Mouse (Mus musculus) T-helper 2 cell (primary cell): ENCODE data around the gene Ppp1r14c.

ENCODE experiments used
- in situ Hi-C: fragments of 300-600 bp; cut with MboI, MseI; formaldehyde crosslinking; loops from one replicate; pipeline ENCODE4 v1.15.1; 2025; ENCODE audit warnings: high pct_unique_total_duplicates

The Ppp1r14c gene

GRCm38 (mm10) chr10:3366036-3366869 lies at the start of gene Ppp1r14c:
TSS of gene Ppp1r14c (plus strand) at chr10:3366057.
- in situ Hi-C loops, result no loop called here

GRCm38 (mm10) chr10:3321406-3321805 lies 44.5 kb upstream of the Ppp1r14c start:
- in situ Hi-C loops, result loop anchor here (10.0 kb wide), 1 partner anchor 213 kb away; no protein-coding TSS in a partner anchor

GRCm38 (mm10) chr10:3325447-3325846 lies 40.4 kb upstream of the Ppp1r14c start:
- in situ Hi-C loops, result loop anchor here (10.0 kb wide), 1 partner anchor 209 kb away; no protein-coding TSS in a partner anchor

GRCm38 (mm10) chr10:3332880-3333279 lies 33.0 kb upstream of the Ppp1r14c start:
- in situ Hi-C loops, result no loop called here

- in situ Hi-C loops, result no loop called here
Measured at GRCm38 (mm10) chr10:3334570-3334969, 31.3 kb upstream of the Ppp1r14c start.

- in situ Hi-C loops, result no loop called here
Measured at GRCm38 (mm10) chr10:3336729-3337329, 29.0 kb upstream of the Ppp1r14c start.

GRCm38 (mm10) chr10:3337330-3337901 lies 28.4 kb upstream of the Ppp1r14c start:
- in situ Hi-C loops, result no loop called here

GRCm38 (mm10) chr10:3345706-3346105 lies 20.2 kb upstream of the Ppp1r14c start:
- in situ Hi-C loops, result loop anchor here (5.0 kb wide), 1 partner anchor 597 kb away; no protein-coding TSS in a partner anchor

GRCm38 (mm10) chr10:3359531-3359930 lies 6.3 kb upstream of the Ppp1r14c start:
- in situ Hi-C loops, result no loop called here

GRCm38 (mm10) chr10:3365671-3366035 lies 204 bp upstream of the Ppp1r14c start:
- in situ Hi-C loops, result no loop called here

- in situ Hi-C loops, result no loop called here
Measured at GRCm38 (mm10) chr10:3366870-3367431, 1.1 kb downstream of the Ppp1r14c start.

- in situ Hi-C loops, result no loop called here
Measured at GRCm38 (mm10) chr10:3367440-3367839, 1.6 kb downstream of the Ppp1r14c start.

GRCm38 (mm10) chr10:3383176-3383575 lies 17.3 kb downstream of the Ppp1r14c start:
- in situ Hi-C loops, result no loop called here

GRCm38 (mm10) chr10:3392251-3392650 lies 26.4 kb downstream of the Ppp1r14c start:
- in situ Hi-C loops, result no loop called here

- in situ Hi-C loops, result no loop called here
Measured at GRCm38 (mm10) chr10:3393548-3393947, 27.7 kb downstream of the Ppp1r14c start.

- in situ Hi-C loops, result no loop called here
Measured at GRCm38 (mm10) chr10:3394193-3394592, 28.3 kb downstream of the Ppp1r14c start.

GRCm38 (mm10) chr10:3394671-3395288 lies 28.9 kb downstream of the Ppp1r14c start:
- in situ Hi-C loops, result no loop called here

- in situ Hi-C loops, result no loop called here
Measured at GRCm38 (mm10) chr10:3395341-3395931, 29.6 kb downstream of the Ppp1r14c start.

GRCm38 (mm10) chr10:3396008-3396795 lies 30.3 kb downstream of the Ppp1r14c start:
- in situ Hi-C loops, result no loop called here

- in situ Hi-C loops, result no loop called here
Measured at GRCm38 (mm10) chr10:3397406-3397805, 31.5 kb downstream of the Ppp1r14c start.

- in situ Hi-C loops, result no loop called here
Measured at GRCm38 (mm10) chr10:3398051-3398450, 32.2 kb downstream of the Ppp1r14c start.
